Mouse (Mus musculus) thymus, postnatal 4 days (tissue): ENCODE results near the gene H2afz.
"Not testable (repeated sequence)": the region's sequence is repeated elsewhere in the genome, so short reads cannot be mapped to it uniquely, and the experiment has no call there.

Experiments
- DNase-seq: peaks from one replicate; pipeline ENCODE4 v3.0.0; 2021

H2afz gene

DNA sequence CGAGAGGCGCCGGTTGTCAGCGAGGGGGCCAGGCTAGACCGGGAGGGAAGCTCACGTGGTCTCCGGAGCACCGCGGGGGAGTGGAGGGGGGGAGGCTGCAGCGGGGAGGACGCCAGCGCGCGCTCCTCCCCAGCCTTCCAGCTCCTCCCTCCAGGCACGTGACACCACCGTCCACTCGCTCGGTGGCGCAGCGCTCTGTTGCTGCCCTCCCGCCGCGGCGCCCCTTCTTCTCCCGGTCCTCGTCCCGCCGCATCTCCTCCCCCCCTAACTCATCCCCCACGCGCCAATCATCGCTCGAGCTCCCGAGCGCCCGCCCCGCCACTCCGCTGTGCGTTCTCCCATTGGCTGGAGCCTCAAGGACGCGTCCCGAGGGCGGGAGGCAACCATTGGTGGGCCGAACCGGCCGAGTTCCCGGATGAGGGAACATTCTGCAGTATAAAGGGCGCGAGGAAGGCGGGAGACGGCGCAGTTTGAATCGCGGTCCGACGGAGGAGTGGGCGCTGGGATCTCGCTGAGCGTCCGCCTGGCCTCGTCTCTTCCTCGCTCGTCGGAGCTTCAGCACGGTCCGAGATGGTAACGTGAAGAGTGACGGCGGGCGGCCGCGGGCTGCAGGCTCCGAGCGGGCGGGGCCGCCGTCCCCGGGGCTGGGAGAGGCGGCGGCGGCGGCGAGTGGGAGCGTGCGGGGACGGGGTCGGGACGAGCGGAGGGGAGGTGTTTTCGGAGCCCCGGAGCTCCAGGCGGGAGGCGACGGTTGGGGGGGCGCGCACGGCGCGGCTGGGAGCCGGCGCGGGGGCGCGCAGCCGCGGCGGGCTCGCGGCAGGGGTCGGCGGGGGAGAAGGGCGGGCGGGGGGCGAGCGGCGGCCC, at the start of gene H2afz:
H2afz (plus strand) TSS at position 364 of the 864 bp plus-strand sequence.
- DNase-seq: peak; percentile 98

DNA sequence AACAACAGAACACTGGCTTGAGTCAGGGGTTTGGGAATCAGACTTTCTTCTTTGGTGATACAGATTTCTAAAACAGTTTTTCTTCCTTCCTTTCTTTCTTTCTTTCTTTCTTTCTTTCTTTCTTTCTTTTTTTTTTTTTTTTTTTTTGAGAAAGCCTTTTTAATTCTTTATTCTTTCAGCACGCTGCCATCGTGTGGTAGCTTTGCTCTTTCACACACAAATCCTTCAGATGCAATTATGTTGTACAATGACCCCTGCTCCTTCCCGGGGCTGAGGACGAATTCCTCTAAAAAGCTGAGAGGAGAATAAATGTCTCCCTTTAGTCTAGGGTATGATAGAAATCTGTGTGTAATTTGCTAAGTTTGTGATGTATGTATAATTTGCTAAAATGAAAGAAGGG, 45.6 kb upstream of the H2afz start:
- DNase-seq: peak; percentile 25

DNA sequence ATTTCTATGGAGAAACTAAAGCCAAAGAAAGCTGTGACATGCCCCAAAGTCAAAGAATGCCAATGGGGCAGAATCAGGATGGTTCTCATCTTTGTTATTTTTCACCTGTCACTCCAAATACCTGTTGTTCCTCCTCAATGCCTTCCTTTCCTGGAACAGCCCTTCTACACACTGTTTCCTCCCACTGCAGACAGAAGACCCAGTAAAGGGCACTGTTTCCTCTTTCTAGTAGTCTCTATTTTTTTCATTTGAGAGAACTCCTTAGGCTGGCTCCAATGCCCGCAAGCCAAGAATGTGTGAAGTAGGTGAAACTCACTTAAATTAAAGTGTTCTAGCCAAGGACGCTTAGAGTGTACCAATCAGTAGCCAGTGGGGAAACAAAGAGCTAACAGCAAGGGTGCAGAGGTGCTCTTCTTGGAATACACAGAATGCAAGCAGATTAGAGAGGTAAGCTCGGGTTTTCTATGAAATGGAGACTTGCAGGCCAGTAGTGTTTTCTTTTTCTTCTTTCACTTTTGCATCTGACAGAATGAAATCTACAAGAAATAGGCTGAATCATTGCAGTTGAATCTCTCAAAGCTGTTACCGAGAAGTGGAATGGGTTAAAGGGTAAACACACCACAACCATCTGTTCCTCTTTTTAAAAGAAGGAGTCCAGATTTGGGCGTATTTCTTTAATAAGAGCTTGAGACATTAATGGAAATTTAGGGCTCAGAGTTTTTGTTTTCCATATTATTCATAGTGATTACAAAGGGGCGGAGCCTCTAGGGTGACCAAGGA, 43.4 kb upstream of the H2afz start:
- DNase-seq: no peak

DNA sequence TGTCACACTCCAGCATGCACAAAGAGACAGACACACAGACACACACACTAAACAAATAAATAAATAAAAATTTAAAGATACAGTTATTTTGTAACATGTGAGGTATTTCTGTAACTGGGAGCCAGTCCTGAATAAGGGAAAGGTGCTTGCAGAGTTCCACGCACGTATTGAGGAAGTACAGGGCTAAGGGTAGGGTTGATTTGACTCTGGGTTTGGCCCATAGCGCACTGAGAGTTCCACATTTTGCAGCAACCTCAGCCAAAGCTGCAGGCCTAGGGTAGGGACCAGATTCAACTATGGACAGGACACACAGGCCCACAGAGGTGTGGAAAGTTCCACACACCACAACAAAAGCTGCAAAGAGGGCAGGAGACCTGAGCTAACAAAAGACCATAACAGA, 41.0 kb upstream of the H2afz start:
- DNase-seq: no peak

DNA sequence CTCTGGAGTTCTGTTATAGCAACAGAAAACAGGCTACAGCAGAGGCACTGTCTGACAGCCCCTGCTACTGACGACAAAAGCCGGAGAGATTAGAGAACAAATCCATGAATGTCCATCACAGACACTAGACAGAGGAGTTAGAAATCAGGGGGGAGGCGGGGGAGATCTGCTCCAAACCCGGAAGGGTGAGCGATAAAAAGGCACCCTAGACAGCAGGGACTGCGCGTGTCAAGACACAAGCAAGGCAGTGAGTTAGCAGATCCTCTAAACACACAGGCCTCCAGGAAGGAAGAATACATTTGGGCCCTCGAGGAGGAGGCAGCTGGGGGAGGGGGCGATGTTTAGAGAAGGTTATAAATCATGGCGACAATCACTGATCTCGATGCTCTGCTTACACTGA, 36.6 kb upstream of the H2afz start:
- peak; percentile 15 for DNase-seq

DNA sequence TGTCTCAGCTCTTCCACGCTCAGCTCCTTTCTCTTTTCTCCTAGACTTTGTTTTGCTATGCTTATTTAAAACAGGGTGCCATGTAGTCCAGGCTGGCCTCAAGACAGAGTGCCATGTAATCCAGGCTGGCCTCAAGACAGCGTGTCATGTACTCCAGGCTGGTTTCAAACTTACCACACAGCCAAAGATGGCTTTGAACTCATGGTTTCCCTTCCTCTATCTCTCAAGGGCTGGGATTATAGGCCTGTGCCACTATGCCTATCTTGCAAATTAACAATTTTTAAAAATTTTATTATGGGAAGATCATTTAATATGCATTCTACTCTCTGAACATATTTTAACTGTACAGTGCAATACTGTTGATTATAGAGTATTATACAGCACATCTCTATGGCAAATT, 33.1 kb upstream of the H2afz start:
- no peak for DNase-seq

DNA sequence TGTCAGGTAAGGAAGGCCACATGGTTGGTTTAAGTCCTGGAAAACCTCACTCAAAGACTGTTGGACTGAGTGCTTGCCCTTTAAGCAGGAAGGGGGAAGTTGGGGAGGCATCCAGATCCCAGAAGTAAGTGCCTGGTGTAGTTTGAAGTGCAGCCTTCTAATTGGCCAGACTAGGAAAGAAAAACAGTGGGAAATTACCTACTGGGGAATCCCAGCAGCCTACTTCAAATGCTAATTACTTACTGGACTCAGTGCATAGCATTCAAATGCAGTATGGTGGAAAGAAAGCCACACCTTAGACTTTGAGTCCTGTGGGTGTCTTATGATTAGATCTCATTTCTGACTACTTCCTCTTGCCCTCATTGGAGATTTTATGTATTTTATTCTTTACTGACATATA, 31.2 kb upstream of the H2afz start:
- no peak for DNase-seq

DNA sequence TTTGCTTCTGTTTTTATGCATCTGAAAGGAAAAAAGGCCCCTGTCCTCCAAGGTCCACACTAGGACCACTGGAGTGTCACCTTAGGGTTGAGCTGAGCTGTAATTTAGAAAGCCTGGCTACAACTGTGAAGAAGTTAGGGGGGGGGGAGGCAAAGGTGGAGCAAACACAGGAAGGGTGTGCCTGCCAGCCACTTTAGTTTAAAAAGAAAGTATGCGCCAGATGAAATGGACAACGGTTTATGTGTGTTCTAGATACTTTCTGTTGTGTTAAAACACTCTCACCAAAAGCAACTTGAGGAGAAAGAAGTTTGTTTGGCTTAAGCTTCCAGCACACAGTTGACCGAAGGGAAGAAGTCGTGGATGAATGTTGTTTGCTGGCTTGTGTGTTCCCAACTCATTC, 30.6 kb upstream of the H2afz start:
- DNase-seq: no peak

DNA sequence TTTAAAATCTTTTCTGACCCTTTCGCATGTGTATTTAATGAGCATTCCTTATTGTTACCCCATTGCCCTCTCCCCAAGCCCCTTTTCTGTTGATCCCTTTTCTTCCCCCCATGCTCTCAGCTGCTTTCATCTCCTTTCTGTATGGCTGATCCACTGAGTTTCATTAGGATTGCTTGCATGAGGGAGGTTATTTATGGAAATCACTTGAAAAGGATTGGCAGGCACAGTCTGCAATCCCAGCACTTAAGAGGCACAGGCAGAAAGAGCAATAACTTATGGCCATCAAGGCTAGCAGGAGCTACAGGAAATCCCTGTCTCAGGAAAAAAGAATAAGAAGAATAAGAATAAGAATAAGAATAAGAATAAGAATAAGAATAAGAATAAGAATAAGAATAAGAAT, 27.7 kb upstream of the H2afz start:
- no peak for DNase-seq

DNA sequence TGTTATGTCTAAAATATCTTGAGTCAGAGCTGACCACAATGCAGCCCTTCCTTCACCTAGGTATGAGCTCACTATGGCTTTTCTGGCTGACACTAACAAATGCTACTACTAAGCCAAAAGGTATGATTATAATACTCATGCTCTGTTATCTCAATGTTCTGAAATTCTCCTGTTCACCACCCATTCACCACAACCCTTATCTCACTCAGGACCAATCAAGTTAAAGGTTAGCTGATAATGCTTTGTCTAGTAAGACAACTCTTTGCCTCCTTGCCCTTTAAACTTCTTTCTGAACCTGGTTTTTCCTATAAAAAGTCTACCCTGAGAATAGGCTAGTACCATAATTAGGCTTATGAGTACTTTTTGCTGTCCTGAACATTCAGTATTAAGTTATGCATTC, 26.1 kb upstream of the H2afz start:
- no peak for DNase-seq

DNA sequence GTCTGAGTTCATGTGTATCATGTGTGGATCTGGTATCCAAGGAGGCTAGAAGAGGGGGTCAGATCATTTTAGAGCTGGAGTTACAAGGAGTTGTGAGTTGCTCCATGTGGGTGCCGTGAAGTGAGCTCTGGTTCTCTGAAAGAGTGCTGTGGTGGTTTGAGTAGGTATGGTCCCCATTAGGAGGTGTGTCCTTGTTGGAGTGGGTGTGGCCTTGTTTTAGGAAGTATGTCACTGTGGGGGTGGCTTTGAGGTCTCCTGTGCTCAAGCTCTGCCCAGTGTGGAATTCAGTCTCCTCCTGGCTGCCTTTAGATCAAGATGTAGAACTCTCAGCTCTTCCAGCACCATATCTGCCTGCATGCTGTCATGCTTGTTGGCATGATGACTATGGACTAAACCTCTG, 21.3 kb upstream of the H2afz start:
- DNase-seq: no peak

DNA sequence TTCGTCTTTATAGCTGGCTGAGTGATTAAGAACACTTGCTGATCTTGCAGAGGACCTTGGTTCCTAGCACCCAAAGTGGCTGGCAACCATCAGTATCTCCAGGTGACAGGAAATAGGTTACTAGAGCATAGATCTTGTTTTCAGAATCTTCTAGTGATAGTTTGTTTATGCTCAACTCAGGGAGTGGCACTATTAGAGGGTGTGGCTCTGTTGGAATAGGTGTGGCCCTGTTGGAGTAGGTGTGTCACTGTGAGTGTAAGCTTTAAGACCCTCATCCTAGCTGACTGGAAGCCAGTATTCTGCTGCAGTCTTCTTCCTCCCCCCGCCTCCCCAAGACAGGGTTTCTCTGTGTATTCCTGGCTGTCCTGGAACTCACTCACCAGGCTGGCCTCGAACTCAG, 20.0 kb upstream of the H2afz start:
- no peak for DNase-seq

DNA sequence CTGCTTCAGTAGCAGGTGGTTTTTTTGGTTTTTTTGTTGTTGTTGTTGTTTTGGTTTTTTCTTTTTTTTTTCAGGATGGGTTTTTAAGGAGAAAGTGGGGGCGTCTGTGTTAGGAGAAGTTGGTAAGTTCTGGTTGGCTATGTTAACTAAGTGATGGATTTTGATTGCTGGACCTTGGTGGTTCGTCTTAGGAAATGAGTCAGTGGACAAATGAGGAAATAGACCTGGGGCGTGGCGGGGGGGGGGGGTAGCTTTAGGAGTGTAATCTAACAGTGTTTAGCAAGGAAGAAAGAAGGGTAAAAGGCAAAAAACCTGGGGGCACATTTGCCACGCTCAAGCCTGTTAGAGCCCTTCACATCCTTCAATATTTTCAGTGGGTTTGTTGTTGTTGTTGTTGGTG, 17.7 kb upstream of the H2afz start:
- DNase-seq: no peak

DNA sequence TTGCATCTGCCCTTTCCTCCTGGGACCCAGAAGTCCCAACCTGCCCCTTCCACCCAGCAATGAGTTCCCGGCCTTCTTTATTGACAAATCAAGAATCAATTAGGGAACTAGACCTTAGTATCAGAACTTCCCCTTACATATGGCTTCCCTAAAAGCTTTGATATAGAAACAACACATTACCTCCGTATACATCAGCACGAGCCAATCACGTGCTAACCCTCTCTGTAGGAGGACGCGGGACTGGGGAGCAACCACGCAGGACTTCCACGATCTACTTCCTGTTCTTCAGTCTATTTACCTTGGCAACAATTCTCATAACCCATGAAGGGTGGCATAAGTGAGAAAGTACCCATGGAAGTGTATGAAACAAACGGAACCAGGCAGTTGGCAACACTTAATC, 15.9 kb upstream of the H2afz start:
- DNase-seq: no peak

DNA sequence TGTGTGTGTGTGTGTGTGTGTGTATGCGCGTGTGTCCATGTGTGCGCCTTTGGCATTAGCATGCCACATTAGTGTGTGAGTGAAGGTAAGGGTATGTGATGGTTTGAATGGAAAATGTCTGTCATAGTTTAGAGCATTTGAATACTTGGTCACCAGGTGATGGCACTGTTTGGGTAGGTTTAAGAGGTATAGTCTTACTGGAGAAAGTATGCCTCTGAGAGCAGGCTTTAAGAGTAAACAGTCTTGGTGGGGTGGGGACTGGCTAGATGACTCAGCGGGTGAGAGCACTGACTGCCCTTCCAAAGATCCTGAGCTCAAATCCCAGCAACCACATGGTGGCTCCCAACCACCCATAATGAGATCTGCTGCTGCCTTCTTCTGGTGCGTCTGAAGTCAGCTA, 14.6 kb upstream of the H2afz start:
- no peak for DNase-seq

DNA sequence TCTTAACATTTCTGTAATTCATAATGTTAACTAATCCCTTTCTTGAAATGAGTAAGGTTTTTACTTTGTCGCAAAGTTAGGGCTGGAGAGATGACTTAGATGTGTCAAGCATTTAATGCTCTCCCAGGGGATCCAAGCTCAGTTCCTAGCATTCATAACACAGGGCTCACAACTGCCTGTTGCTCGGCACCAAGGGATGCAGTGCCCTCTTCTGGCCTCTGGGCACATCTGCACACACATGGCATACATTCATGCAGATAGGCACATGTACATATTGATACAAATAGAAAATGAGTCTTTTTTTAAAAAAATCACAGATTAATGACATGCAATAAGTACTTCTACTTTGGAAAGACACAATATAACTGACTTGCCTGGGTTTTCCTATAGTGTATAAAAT, 13.1 kb upstream of the H2afz start:
- DNase-seq: no peak

DNA sequence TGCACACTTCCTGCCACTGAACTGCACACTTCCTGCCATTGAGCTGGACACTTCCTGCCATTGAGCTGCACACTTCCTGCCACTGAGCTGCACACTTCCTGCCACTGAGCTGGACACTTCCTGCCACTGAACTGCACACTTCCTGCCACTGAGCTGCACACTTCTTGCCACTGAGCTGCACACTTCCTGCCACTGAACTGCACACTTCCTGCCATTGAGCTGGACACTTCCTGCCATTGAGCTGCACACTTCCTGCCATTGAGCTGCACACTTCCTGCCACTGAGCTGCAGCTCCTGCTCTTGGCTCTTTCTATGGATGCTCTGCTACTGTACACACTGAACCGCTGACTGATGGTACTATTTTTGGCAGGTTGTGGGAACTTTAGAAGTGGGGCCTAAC, 11.3 kb upstream of the H2afz start:
- not testable (repeated sequence) for DNase-seq

DNA sequence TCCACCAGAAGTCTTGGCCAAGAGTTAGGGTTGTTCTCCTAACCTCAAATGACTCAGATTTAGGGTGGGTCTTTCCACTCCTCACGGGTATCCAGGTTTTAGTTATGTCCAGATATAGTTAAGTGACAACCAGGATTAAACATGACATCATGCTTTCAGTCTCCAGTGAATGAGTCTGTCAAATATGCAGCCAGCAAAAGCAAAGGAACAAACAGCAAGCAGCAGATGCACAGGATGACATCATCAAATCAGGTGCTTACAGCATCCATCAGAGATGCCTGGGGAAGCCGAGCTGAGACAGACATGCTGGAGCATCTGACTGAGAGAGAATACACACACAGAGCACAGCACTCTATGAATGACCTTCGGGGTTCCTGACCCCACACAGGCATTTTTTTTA, 9.0 kb upstream of the H2afz start:
- no peak for DNase-seq

DNA sequence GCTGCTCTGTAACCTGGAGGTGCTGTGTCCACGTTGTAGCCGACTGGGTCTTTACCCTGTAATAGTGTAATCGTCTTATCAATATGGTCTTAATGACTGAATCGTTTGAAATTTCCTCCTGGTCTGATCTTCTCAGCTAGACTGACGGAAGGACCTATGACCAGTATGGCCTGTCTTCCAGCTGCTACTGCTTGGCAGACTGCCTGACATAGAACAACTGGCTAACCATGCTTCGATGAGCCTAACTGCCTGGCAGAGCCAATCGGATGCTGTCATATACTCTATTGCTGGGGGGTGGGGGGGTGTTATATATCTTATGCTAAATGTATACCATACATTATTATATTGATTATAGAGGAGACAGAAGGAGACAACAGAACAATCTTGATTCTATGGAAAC, 8.2 kb upstream of the H2afz start:
- no peak for DNase-seq

DNA sequence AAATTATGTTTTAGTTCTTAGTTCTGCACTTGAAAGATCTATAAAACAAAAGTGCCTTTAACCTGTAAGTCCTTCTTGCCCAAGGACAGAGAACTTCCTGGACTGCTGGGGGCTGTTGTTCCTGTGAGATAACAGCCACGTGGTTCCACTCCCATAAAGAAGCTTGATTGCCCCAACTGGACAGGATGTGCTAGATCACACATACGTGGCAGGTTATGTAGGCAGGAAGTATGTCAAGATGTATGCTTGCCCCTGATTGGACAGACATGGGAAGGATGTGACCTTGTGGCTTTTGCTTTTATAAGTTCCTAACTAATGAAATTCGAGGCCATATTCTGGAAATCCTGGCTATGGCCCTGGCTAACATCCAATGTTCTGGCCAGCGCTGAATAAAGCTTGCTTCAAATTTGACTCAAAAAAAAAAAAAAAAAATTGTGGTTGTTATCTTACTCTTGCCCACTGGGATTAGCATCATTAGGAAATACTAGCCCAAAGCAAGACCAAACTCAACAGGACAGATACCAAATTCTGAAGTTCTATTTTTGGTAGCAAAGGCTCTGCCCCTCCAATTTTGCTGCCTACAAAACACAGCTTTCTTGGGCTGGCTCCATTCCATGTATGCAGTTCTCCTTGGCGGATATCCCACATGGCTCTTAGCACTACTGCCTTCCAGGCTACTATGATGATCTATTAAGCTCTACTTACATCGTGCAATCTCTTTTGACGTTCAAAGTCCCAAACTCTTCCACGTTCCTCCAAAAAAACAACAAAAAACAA, 3.7 kb upstream of the H2afz start:
- DNase-seq: no peak

DNA sequence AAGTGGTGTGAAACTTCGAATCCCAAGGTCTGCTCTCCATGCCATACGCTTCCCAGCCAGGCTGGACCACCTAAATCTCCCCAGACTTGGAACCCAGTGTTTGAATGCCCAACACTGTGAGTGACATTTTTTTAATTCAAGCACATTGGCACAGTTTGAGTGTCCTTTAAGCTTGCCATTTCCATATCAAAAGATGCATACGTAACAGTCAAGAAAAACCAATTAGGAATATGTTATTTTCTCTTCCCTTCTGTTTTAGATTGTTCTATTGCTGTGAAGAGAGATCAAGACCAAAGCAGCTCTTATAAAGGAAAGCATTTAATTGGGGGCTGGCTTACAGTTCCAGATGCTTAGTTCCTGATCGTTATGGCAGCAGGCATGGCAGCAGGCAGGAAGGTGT, 2.9 kb upstream of the H2afz start:
- DNase-seq: no peak

DNA sequence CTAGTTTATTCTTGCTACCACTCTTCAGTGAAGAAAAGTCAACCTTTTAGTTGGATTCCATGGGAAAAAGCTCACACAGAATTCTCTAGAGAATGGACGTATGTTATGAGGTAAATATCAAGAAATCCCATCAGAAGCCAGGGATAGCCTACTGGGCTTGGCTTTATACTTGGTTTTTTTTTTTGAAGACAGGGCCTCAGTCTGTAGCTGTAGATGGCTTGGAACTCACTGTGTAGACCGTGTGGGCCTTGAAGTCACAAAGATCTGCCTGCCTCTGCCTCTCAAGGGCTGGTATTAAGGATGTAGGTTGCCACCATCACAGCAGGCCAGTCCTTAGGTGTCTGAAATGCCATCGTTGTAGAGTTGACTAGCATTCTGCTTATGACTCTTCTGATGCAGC, 1.7 kb upstream of the H2afz start:
- DNase-seq: no peak

DNA sequence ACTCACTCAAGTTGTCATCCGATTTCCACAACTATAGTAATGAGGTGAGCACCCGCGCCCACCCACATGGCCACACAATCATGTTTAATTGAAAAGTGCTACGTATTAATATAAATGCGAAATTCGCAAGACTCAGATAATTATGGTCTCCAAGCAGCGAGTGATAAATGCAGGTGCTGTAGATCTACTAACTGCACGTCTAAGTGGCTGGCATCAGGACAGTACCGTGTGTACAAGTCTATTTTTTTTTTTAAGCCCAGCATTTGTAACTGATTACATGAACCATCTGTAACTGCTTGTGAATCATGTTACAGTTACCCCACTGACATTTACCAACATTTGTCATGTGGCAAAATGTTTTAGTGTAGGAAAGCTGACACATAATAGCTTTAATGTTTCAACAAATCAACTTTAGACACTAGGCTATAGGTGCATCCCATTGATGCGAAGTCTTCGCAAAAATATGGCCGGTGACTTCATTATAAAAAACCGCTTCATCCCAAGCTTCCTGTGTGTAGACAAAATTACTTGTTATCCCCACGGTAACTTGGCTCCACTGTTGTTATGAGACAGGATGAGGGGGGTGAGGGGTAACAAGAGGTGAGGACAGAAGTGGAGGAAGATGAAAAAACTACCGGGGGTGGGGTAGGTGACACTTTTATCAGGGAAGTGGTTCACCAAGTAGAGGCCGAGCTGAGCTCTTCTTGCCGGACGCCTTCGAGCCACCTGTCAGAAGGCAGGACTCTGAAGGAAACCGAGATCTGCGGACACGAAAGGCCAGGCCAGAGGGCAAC, 760 bp upstream of the H2afz start:
- no peak for DNase-seq
